Comparison of ENCODE assay signal across 18 mouse cellular contexts in genomic region chr5:110225056-110225455, GRCm38 (mm10).
"Had no signal": no experiment of that assay in that cellular context is flagged by ENCODE, and none has a peak within 500 bp of the region (broad histone marks: within the 10 kb centered on the region; RNA-seq: fewer than 3 reads in every experiment).

No protein-coding gene starts in this region.

- DNase-seq: cerebellum, adult 2 months; cerebellum, adult 8-10 months; cerebellum, adult 9-10 months; cerebellum, adult 9-11 months; cerebellum, postnatal 10 days; cerebellum, postnatal 14 days; cerebellum, postnatal 25 days; cerebellum, postnatal 36 days; embryo, embryonic 11 days; forebrain, postnatal 0 days; gastrocnemius, adult 2 months; gastrocnemius, postnatal 10 days; gastrocnemius, postnatal 14 days; gastrocnemius, postnatal 25 days; gastrocnemius, postnatal 36 days; heart, adult 11 months; heart, adult 18-20 months; heart, adult 2 months had no signal
